Mouse (Mus musculus) pancreas, adult 10 weeks (tissue): ENCODE measurements around the gene Olfr1443. TPM values are rescaled to one million over a fixed set of nuclear protein-coding genes. Genes with fewer than 3 reads are reported as not detected.

ENCODE experiments used
- polyA plus RNA-seq: library from polyadenylated mRNA; stranded (reverse); fragments of 350-450 nt; fragmentation: Illumina TruSeq; extraction: RNeasy Lipid Tissue Mini Kit (QIAGEN cat#74804); gene quantifications from one replicate; pipeline ENCODE4 v1.2.3, GENCODE M21; 2015; ENCODE audit warnings: low read depth, low replicate concordance; ENCODE audit not compliant: insufficient read depth

The Olfr1443 gene
- not detected for polyA plus RNA-seq

DNA sequence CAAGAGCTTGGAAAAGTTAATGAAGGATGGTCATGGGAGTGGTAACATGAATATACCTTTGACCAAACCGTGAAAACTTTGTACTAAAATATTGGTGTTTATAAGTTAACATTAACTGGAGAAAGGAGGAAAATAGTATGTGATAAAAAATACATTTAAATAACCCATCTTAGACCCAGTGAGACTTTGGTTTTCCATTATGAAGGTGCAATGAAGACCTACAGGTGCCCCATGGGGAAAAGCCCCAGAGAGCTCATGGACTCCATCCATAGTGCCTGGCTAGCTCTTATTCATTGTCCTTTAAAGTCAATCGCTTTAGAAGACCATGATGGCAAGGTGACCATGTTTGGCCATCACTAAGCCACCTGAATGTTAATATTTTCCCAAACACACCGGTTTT, at the start of gene Olfr1443:
Gene Olfr1443, plus strand, starts transcription at position 301 of the 400 bp plus-strand sequence.

DNA sequence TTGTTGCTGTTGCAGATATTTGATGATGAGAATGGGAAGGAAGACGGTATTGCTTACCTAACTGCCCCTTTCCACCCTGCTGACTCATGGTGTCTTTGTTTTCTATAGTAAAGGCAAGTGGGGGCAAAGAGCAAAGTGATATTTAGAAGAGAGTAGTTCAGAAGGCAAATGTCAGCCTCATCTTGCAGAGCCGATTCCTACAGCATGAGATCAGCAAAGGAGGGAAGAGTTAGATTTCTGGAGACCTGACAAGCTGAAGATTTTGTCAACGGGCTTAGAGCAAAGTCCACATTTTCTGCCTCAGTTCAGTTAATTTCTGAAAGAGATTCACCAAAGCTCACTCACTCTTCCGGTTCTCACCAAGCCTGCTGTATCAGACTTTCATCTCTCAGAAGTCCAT, 44.7 kb upstream of the Olfr1443 start, which contains the start of gene Glyat:
Gene Glyat, plus strand, starts transcription at position 133 of the 400 bp plus-strand sequence.

DNA sequence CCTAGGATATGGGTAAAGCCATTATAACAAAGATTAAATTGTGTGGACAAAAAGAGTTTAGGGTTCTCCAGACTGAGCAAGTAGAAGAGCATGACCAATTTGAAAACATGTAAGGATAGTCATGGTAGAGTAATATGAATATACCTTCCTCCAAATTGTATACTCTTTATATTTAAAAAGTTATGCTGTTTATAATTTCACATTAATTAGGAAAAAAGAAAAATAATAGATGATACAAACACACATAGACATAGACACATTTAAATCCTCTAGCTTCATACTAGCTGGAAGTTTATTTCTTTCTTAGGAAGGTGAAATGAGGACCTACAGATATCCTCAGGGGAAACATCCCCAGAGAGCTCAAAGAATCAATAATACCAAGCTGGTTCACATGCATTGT, 7.8 kb upstream of the Olfr1443 start, which contains the start of gene Olfr1442:
Gene Olfr1442, plus strand, starts transcription at position 301 of the 400 bp plus-strand sequence.

DNA sequence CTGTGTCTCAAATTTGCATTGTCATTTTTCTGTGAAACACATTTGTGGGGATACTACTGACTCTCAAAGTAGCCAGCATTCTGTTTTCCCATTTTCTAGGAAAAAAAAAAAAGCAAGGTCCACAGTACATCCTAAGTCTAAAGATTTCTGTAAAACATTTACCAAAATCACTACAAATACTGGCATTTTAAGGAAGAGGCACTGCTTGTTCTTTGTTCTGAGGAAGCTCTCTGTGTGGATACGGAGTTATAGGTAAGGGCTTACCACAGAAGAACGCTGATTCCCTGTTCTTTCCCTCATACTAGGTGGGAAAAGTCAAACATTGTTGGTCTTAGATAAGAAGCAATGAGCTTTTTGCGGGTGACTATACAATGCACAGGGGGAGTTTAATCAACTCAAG, 17.7 kb downstream of the Olfr1443 start, which contains the start of gene Keg1:
Gene Keg1, plus strand, starts transcription at position 197 of the 400 bp plus-strand sequence.

Other genes starting within 250 kb of the Olfr1443 start
- gene Mpeg1, start 217.3 kb upstream of the Olfr1443 start, polyA plus RNA-seq = 3.8 TPM
- 5.9 TPM for gene Dtx4, start 176.7 kb upstream of the Olfr1443 start, polyA plus RNA-seq
- gene Fam111a, start 132.4 kb upstream of the Olfr1443 start, polyA plus RNA-seq = 2.0 TPM
- gene Gm4952, start 78.1 kb upstream of the Olfr1443 start, polyA plus RNA-seq = not detected
- gene Glyat, start 44.8 kb upstream of the Olfr1443 start, polyA plus RNA-seq = not detected
- not detected for gene Olfr1442, start 7.7 kb upstream of the Olfr1443 start, polyA plus RNA-seq
- not detected for gene Keg1, start 17.7 kb downstream of the Olfr1443 start, polyA plus RNA-seq
- gene Cntf, start 87.5 kb downstream of the Olfr1443 start, polyA plus RNA-seq = not detected
- 9.9 TPM for gene Zfp91, start 118.0 kb downstream of the Olfr1443 start, polyA plus RNA-seq
- gene Lpxn, start 118.1 kb downstream of the Olfr1443 start, polyA plus RNA-seq = 1.1 TPM
- gene Gm5244, start 168.6 kb downstream of the Olfr1443 start, polyA plus RNA-seq = not detected
- not detected for gene Olfr1444, start 179.2 kb downstream of the Olfr1443 start, polyA plus RNA-seq
- not detected for gene Olfr1445, start 205.7 kb downstream of the Olfr1443 start, polyA plus RNA-seq
- not detected for gene Olfr1446, start 215.4 kb downstream of the Olfr1443 start, polyA plus RNA-seq
- not detected for gene Olfr1447, start 225.6 kb downstream of the Olfr1443 start, polyA plus RNA-seq
- not detected for gene Olfr1448, start 246.3 kb downstream of the Olfr1443 start, polyA plus RNA-seq